Mouse (Mus musculus): ENCODE data around the gene Washc2.

GRCm38 (mm10) chr6:116266273-116267109, 58.7 kb downstream of the Washc2 start:
- TF ChIP-seq POLR2A (IDR thresholded peaks at IDR 0.05; ENCODE audit: extremely low read depth, insufficient read depth, low read length) (no peak), CTCF (IDR thresholded peaks at IDR 0.05; ENCODE audit: extremely low read depth, insufficient read depth, low read length) (no peak)
